Mouse (Mus musculus) left cerebral cortex, adult 18-20 months (tissue): ENCODE results near the gene Myom3. TPM values are rescaled to one million over a fixed set of nuclear protein-coding genes. Genes with fewer than 3 reads are reported as not detected.
"Not testable (repeated sequence)": the region's sequence is repeated elsewhere in the genome, so short reads cannot be mapped to it uniquely, and the experiment has no call there.

Source experiments
- DNase-seq, 2 experiments: peaks; one replicate each; pipeline ENCODE4 v3.0.0; 2021 to 2022; ENCODE audit warnings: low spot score in 2 of 2, mixed read lengths in 1 of 2
- long read RNA-seq, 2 experiments: library from polyadenylated mRNA; stranded (forward); transcript quantifications; one replicate each; pipeline ENCODE4 v2.0.0; 2021
- total RNA-seq, 2 experiments: library from RNA; stranded (reverse); gene quantifications; 2 replicates each; pipeline ENCODE4 v1.2.3; 2021

Gene Myom3
- 1 to 10 TPM in 1 of 2 experiments, under 1 TPM in 1; 0.77 to 1.7 TPM for total RNA-seq
- long read RNA-seq, experiment 1, result 0 reads
- long read RNA-seq, experiment 2, partial matches to known transcripts, result 0 of 2 reads
- long read RNA-seq, experiment 2, other reads (novel, unspliced or antisense), result 1 of 2 reads

DNA sequence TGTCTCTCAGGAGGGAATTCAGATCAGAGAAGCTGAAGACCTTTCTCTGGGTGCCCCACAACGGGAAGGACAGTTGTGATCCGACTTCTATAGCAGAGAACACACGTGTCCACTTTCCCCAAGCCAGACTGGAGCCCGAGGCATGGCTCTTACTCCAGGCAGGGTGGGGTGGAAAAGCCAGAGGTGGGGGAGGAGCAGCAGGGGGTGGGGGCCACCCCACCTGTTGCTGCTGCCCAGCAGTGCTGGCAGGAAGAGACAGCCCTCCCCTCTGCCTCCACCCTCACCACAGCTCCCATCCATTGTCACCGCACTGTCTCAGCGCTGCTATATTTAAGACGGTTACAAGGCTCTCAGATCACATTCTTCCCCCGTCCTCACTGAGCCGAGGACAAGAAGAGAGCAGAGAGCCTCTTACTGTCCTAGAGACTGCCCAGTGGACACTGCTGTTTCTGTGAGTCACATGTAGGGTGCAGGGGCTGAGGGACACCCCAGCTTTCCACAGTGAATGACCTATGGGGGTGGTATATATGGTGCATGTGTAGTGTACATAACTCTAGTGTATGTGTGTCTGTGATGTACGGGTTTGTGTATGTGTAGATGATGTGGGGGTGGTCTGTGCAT, at the start of gene Myom3:
TSS of gene Myom3 (plus strand) at position 360 of the 621 bp plus-strand sequence.
- no peak for DNase-seq

DNA sequence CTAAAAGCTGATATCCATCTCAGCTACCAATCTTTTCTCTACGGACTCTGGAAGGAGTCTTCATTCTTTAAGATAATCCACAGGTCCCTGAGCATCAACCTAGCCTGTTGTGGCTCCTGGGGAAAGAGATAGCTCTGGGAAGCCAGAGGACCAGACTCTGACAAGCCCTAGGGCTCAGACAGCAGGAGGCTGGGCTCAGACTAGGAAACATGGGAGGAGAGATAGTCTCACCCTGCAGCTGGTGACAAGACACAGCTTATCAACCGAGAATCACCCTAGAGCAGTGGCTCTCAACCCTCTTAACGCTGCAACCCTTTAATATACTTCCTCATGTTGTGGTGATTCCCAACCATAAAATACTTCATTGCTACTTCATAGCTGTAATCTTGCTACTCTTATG, 49.1 kb upstream of the Myom3 start:
- no peak for DNase-seq

DNA sequence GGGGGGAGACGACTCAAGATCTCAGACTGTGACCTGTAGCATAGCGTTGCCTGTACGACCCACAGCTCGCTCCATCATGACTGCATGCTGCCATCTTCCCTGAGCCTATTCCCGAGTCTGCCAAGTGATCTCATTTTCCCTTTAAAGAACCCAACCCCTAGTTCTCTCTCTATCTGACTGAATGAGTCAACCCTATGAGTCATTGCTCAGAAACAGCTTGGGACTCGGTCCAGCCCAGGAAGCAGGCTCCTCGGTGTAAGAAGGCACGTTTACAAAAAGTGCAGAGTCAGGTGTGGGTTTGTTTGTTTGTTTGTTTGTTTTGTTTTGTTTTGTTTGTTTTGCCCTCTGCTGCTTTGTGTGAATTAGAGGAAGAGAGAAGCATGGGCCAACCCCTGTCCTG, 44.7 kb upstream of the Myom3 start:
- peak; percentile 48 to 52 for DNase-seq

DNA sequence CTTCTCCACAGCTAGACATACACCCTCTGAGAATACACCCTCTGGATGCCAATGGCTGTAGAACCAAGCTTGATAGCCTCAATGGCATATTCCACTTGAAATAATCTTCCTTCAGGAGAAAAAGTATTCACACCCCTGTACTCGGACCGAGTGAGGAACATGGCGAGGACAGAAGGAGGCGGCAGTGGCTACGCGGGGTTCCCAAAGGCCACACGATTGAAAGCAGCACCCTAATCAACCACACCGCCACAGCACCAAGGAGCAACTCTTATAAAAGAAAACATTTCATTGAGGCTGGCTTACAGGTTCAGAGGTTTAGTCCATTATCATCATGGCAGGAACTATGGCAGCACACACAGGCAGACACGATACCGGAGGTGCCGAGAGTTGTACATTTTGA, 43.1 kb upstream of the Myom3 start:
- DNase-seq, result not testable (repeated sequence)

DNA sequence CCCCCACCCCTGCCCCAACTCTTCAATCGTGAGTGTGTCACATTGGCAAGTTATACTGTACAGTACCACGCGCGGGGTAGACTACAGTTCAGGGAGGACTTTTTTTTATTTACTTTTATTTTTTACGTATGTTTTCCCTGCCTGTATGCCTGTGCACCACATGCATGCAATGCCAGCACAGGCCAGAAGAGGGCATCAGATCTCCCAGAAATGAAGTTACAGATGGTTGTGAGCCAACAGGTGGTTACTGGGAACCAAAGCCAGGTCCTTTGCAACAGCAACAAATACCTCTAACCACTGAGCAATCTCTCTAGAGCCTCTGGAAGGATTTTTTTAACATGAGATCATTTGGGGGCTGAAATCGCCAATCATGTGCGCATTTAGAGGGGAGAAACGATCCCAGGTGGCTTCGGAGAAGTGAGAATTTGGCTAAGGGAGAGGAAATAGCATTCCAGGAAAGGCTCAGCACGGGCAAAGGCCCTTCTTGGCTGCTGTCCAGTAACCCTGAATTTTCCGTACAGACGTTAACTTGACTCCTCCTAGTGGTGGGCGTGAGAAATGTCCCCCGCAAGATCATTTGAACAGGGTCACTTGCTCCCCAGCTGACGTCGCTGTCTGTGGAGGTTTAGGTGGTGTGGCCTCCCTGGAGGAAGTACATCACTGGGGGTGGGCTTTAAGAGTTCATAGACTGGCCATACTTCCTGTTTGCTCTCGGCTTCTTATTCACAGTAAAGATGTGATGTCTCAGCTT, 36.8 kb upstream of the Myom3 start:
- DNase-seq, result no peak

DNA sequence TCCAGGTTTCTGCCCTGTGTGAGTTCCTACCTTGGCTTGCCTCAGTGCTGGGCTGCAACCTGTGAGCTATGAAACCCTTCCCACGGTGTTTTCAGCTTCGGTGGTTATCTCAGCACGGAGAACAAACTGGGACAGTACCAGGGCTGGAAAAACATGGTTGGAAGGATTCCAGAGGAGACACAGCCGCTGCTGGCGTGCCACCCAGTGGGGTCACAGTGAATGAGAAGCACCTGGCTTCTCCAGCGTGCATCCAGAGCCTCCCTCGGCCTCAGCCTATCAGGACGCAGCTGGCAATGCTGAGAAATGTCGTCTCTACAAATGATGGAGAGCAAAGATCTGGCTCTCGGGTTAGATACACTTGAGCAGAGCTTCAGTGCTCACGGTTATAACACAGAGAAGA, 33.1 kb upstream of the Myom3 start:
- DNase-seq, result no peak

DNA sequence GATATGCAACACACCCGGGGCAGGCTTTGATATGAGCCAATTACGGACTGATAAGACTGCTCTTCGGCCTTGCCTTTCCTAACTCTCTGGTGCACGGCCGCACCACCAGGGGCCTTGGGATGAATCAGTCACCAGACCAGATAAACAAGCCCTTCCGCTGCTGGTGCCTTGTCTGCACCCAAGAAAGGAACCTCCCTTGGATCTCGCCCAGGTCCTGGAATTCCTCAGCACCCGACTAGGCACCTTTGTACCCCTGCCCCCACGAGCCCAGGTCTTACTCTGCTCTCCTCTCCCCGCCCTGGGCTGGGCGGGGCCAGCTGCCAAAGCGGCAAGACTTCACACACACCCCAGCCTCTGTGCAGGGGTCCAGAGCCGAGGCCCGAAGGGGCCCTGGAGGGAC, 31.7 kb upstream of the Myom3 start, which contains the start of gene Il22ra1:
TSS of gene Il22ra1 (plus strand) at position 356 of the 400 bp plus-strand sequence.
- no peak for DNase-seq

DNA sequence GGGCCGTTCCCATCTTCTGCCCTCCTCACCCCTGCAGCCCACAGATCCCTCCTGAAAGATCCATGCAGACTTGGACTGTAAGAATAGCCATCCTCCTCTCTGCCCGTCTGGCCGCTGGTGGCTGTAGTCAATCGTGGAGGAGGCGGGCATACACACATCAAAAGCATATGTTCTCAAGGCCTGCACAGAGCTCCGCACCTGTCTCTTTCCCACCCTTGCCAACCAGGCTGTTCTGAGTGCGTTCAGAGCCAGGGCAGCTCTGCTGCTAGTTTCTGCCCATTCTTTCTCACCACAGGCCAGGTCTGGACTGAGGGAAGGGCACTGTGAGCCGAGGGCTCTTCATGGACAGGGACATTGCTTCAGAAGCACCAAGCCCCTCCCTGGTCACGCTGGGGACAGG, 29.3 kb upstream of the Myom3 start:
- DNase-seq, result peak; percentile 6 to 13

DNA sequence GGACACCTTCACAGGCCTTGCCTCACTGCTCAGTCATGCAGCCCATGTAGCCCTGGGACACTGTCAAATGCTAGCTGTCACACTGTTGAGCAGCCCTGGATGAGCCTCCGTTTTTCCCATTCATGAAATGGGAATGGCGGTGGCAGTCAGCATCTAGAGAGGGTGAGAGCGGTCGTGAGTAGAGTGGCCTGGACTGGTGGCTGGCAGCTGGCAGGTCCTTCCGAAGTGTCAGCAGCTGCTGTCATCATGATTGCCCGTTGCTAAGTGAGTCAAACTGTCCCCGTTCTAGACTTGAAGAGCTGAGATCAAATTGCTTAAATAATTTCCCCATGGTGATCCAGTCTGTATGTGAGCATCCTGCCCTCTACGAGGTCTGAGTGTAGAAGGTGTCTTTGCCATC, 28.6 kb upstream of the Myom3 start:
- DNase-seq, result no peak

DNA sequence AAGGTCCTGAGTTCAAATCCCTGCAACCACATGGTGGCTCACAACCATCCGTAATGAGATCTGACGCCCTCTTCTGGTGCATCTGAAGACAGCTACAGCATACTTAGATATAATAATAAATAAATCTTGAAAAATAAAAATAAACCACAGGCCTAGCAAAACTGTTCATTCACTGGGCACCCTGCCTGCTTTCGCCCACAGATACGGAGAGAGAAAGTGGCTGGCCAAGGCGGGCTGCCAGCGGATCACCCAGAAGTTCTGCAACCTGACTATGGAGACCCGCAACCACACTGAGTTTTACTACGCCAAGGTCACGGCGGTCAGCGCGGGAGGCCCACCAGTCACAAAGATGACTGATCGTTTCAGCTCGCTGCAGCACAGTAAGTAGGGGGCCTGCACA, 25.6 kb upstream of the Myom3 start:
- DNase-seq, result peak; percentile 37 to 60

DNA sequence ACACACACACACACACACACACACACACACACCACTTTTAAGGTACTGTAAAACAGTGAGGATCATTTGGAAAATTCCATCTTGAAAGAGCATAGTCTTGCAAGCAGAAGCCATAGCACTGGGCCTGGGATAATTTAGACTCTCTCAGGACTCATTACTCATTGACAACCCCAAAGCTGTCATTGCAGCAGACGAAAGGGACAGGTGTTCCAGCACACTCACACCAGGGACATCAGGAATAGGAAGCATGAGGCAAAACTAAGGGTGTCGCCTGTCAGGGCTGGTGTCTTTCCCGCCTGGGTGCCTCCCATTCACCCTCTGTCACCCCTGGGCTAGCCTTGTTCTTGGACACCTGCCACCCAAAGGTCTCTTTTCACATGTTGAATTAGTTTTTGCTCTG, 22.6 kb upstream of the Myom3 start:
- DNase-seq, result no peak

DNA sequence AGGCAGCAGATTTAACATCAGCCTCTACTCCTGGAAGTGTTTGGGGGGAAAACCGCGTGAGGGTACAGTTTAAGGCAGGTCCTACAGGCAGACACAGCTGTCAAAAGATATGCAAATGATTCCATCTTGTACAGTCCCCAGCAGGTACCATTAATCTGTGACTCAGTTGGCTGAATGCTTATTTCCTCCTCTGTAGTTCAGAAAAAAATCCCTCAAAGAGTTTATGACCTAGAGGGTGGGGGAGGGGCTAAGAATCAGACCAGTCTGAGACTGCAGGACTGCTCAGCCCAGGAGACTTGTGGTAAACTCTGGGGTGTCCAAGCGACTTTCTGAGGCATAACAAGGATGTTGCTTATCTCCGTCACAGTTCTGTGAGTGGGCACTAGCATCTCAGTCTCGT, 21.3 kb upstream of the Myom3 start:
- DNase-seq, result no peak

DNA sequence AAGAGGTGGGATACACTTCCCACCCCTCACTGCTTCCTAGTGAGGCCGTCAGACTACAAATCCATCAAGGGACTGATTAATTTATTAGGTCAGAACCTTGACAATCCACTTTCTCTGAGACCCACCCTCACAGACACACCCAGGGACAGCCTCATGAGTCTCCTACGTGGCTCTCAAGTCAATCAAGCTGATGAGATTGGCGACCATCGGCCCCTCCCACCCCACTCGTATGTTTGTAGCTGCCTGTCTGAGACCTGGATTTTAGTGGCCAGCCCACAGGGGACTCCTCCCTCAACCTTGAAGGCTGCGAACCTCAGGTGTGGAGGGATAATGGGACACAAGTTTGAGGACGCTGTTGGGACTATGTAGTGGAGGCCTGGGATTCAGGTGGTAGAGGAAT, 20.4 kb upstream of the Myom3 start:
- DNase-seq, result no peak

DNA sequence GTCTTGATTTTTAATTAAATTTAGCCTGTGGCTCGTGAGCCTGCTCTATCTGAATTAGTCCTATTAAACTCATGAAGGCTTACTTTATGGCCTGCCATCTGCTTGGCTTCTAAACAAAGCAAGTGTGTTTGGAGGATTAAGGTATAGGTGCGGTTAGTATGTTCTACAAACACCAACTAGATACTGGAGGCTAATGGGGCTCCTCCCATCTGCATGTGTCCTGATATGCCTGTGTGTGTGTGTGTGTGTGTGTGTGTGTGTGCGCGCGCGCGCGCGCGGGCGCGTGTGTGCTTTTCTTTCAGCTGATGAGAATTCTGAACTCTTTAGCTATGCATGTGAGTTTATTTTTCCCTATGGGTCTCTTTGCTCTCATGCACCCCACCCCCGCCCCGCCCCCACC, 19.8 kb upstream of the Myom3 start:
- no peak for DNase-seq

DNA sequence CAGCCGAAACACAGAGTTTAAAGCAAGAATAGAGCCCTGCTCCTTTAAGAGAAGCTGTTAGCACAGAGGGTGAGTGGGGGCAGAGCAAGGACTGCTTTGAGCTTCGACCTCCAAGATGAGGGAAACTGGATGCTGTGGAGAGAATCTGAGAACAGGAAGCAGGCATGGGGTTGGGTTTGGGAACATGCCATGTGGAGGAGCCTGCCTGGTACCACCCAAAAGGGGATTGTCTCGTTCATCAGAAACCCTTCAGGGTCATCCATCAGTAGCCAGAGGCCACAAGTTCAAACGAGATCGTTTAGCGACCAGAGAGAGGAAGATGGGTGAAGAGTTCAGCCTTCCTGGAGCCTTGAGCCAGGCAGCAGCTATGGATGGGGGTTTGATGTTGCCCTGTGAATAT, 16.0 kb upstream of the Myom3 start:
- DNase-seq, result no peak

DNA sequence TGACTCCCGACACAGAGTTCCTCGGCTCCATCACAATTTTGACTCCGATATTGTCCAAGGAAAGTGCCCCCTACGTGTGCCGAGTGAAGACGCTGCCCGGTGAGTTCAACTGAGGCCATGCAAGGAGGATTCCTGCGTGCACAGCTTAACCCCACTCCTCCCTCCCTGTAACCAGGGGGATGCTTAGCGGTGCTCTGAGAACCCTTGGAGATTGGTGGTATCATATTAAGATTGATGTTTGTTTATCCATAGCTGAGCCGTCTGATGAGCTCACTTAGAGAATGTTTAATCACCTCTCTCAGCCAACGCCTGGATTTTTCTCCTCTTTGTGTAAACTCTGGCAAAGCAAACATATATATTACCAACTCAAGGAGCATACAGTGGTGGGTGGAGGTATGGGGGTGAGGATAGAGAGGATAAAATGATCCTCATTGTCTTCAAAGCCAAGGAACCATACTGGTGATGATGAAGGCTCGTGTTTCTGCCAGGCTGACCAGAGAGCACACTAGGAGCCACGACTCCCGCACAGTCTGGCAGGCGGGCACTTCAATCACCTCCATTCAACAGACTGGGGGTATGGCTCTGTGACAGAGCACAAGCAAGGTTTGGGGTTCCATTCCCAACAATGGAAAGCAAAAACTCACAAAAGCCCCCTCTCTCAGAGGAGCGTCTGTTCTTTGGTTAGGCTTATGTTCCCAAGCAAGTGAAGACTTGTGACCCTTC, 14.6 kb upstream of the Myom3 start:
- no peak for DNase-seq

DNA sequence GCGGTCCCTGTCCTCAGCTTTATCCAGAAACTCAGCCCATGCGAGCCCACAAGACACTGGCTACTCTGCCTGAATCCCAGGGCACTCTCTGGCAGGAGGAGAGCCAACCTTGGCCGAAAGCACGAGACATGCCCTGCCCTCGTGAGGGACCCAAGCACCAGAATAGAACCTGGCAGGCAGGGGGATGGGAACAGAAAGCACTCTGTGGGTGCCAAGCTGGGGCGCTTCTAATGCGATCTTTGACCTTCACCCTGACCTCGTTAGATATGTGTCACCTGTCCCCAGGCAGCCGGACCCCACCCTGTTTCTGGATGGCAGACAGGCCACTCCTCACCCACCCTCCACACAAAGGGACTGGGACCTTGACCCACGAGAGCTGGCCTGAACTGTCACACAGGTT, 13.9 kb upstream of the Myom3 start:
- DNase-seq, result no peak

DNA sequence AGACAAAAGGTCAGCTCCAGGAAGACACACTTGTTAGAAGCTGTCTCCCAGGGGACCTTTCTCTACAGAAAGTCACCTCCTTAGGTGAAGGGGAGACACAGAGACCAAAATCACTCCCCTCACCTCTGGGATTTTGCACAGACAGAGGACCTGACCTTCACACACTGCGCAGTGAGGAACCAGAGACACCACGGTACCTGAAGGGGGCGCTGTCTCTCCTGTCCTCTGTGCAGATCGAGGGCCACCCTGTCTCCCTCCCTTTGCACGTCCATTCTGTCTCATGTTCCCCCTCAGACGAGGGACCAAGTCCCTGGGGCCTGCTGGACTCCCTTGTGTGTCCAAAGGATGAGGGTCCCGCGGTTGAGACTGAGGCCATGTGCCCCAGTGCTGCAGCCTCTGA, 8.6 kb upstream of the Myom3 start:
- DNase-seq, result no peak

DNA sequence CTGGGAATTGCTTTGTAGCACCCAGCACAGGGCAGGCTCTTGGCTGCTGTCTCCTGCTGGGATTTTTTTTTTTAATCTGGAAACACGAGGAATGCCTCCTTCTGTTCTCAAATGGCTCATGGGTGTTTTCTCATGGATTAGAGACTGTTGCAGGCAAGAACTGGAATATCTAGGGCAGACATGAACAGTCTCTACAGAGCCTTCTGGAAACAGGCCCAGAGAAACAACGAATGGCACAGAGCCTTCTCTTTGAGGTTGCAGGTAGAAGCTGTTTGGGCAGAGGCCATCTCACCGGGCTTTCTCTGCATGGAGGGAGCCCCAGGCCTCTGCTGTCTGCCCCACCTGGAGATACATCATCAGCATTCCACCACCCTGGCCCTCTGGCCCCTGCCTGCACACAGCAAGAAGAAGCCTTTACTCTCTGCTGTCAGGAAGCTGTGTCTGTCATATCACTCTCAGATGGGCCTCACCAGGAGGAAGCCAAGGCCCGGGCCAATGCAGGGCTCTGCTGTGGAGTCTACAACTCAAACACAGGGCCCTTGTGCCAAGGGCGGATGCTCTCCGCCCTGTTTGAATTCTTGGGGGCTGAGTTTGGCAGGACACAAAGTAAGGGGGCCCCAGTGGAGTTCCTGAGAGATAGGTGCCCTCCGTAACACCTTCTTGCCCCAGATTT, 7.3 kb upstream of the Myom3 start:
- no peak for DNase-seq

DNA sequence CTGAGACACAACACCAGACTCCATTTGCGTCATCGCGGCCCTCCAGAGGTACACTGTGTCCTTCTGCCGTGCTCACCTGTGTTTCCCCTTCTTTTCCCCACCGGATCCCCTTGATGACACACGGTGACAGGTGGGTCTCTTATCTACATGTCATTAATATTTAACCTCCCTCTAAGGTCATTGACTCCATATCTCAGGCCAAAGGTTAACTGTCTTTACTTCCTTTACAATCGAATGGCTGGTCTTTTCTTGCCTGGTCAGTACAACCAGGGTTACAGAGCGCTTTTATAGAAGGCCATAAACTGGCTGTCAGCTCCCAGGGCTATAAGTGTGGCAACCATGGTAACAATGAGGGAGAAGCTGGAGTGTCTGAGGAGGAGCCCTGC, 6.7 kb upstream of the Myom3 start:
- DNase-seq, result no peak

DNA sequence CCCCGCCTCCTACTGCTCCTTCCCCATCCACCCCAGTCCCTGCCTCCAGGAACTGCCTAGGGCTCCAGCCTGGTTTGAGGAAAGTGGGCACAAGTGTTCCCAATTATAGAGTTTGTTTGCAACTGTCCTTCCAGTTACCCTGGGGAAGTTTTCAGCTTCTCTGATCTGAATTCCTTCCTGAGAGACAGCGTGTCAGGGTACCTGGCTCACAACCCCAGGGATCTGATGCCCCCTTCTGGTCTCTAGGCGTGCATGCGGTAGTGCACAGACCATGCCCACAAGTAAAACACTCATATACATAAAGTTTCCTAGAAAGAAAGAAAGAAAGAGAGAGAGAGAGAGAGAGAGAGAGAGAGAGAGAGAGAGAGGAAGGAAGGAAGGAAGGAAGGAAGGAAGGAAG, 1.2 kb upstream of the Myom3 start:
- DNase-seq, result no peak

DNA sequence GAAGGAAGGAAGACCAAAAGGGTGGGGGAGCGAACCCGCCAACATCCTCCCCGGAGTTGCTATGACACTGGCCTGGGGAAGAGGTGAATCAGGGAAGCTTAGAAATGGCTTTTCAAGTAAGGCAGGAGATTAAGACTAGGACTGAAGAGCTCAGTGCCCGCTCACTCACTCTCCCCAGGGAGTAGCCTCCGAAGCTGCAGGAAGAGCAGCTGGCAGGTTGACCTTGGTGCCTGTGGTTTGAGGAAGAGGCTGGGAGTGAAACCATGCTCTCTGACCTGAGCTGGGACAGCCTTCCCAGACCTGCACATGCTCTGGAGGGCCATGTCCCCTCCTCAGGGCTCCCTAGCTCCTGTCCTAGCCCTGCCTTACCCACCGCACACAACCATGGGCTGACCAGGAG, 690 bp upstream of the Myom3 start:
- DNase-seq, result no peak
